Mouse (Mus musculus): ENCODE measurements around the gene Gm10031.
"Not testable (repeated sequence)": the region's sequence is repeated elsewhere in the genome, so short reads cannot be mapped to it uniquely, and the experiment has no call there.

The Gm10031 gene

DNA sequence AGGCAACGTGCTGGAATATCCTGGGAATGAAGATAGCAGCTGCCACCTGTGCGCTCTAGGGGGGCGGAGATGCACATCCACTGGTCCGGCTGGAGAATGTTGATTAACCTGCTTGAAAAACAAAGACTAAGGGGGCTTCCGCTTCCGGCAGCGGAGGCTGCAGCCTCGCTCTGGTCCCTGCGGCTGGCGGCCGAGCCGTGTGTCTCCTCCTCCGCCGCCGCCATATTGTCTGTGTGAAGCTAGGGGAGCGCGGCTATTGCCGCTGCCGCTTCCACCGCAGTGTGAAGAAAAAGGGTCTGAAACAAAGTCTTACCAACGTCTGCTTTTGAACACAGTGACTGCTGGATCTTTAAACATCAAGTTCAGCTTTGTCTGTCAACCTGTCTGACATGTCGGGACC lies at the start of gene Gm10031:
TSS of gene Gm10031 (plus strand) at position 171 of the 400 bp plus-strand sequence.
- not testable (repeated sequence) for DNase-seq

DNA sequence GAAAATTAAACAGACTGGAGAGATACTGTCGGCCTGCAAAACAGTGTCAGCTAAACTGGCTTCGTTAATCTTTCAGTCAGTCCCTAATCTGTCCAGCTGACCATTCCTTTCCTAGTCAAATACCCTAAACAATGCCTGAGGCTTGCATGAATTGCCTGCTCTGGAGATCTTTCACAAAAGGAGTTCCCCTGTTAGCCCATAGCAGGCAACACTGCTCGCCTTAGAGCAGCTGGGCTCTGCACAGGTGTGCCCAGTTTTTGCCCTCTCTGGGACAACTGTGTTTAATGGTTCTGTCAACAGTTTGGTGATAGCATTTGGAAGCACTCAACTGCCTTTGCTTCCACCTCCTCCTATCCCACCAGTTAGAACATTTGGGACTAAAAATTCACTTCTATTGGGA lies 49.0 kb upstream of the Gm10031 start:
- no peak for DNase-seq

DNA sequence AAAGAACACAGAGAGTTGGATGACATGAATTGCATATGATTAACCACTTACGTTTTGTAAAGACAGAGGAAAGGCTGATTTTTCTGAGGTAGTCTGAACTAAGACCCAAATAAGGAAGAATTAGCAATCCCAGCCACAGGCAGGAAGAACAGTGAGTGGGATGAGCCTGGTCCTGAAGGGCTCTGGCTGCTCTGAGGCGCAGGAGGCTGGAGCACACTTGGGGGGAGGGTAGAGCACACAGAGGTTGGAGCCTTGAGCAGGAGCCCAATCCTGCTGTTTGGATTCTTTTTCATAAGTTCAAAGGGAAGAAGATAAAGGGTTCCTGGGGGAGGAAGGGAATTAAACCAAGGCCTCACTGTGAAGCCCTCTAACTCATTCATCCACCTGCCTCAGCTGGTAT lies 47.8 kb upstream of the Gm10031 start:
- no peak for DNase-seq

DNA sequence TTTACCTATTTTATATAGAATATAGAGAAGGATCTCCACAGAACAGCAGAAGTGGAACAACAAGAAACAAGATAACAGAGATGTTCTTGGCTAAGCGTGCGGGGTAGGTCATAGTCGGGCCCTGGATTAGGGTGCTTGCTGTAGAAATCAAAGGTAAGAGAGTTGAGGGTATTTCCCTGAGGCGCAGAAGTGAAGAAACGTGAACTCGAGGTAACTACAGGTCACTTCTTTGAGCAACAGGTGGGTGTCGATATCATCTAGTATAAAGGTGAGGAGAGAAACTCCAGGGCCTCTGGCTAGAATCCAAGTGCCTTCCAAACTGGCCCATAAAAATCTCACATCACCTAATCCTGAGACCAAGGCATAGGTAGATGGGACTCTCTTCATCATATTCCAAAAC lies 47.3 kb upstream of the Gm10031 start:
- DNase-seq, result no peak

DNA sequence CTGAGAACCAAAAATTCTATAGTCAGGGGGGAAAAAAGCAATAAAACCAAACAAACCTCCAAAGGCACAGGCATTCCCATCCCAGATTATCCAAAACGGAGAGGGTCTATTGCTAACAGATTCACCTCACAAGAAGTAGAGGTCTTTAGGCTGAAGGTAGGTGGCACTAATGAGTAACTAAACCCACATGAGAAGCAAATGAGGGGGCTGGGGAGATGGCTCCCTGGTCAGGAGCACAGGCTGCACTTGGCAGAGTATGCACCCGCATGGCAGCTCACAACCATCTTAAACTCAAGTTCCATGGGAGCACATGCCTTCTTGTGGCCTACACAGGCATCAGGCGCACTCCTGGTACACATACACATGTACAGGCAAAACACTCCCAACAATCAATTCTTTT lies 42.0 kb upstream of the Gm10031 start:
- no peak for DNase-seq

DNA sequence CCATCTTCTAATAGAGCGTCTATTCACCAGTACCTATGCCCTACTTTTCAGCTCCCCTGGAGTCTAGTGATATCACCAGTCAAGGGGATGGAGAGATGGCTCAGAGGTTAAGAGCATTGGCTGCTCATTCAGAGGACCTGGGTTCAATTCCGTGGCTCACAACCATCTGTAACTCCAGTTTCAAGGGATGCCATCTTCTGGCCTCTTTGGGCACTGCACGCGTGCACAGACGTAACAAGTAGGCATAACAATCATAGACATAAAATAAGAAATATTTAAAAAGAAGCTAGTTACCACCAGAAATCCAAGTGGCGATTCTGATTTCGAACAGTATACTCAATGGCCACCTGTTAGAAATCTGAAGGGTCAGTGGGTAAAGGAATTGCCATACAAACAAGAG lies 36.3 kb upstream of the Gm10031 start:
- peak; percentile 47 for DNase-seq

DNA sequence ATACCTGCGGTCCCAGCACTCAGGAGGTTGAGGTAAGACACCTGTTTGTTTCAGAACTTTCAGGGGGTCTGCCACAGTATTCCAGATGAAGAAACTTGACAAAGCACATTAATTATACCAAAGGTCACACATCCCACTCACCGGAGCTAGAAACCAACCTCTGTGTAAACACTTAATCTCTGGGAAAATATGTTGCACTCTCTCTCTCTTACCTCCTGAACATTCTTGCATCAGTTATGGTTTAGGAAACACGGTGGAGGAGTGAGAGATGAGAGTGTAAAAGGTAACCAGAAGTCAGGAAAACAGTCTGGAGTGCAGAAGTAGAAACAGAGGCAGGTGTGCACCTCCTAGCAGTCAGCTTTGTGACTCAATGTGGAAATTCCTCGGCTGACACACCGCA lies 35.8 kb upstream of the Gm10031 start:
- DNase-seq, result no peak

DNA sequence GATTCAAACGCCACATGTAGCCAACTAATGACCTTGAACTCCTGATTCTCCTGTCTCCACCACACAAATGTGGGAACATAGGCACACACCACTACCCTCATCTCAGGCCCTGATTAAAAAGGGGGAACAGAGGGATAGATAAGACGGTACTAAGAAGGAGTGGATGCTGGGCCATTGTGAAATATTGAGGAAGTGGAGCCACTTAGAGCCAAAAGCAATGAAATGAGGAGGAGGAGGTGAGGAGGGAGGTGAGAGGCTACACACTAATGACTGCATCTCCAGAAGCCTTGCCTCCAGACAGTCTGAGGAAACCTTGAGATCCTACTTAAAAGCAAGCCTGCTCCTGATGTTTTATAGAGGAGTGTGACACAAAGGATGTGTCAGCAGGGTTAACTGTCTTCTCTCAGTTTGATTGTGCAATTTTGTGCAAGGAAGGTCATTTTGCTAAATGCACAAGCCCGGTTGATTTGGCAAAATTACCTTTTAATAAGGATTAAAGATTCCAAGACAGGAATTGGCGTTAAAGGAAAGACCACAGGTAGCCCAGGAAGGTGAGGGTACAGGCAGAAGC lies 32.5 kb upstream of the Gm10031 start:
- DNase-seq, result no peak

DNA sequence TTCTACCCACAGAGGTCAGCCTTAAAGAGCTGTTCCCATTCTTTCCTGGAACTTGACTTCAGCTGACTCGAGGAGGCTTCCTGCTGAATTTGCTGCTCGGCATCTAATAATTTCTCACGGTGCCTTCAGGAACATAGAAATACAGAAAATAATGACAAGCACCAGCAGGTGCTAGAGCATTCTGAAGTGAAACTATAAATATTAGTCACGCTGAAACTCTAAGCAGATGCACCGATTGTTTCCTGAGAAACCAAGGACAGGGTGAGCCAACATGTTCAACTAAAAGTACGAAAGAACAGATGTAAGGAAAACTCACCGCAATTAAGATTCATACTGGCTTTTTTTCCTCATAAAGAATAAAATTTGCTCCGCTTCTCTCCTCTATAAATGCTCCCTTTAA lies 28.8 kb upstream of the Gm10031 start:
- DNase-seq, result no peak

DNA sequence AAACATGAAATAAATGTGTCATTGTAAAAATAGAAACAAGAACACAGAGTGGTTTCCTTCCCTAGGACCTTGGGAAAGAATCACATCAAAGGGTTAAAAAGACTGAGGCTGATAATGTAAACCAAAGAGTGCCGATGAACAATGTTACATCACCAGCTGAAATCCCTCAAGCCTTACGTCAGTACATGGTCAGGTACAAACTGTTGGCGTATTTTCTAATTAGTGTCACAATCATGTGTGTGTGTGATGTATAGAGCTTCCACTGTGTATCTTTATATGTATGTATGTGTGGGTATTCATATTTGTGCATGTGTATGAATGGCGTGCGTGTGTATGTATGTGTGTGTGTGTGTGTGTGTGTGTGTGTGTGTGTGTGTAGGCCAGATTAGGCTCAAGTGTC lies 26.9 kb upstream of the Gm10031 start:
- DNase-seq, result no peak

DNA sequence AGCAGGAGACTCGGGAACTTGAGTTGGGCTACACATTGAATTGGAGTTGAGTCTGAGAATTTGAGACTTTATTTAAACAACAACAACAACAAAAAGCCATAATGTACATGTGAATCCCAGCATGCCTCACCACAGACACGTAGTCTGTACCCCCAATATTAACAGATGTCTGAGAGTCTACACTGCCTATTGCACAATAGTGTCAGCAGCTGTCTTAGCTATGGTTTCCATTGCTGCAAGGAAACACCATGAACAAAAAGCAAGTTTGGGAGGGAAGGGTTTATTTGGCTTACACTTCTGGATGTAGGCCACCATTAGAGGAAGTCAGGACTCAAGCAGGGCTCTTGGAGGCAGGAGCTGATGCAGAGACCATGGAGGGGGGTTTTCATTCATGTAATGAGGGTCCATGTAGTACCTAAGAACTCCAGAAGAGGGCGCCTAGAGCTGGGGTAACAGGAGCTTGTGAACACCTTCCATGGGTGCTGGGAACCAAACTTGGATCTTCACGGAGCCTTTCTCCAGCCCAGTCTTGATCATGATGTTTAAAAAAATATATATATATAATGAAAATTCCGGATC lies 18.8 kb upstream of the Gm10031 start:
- peak; percentile 24 for DNase-seq

DNA sequence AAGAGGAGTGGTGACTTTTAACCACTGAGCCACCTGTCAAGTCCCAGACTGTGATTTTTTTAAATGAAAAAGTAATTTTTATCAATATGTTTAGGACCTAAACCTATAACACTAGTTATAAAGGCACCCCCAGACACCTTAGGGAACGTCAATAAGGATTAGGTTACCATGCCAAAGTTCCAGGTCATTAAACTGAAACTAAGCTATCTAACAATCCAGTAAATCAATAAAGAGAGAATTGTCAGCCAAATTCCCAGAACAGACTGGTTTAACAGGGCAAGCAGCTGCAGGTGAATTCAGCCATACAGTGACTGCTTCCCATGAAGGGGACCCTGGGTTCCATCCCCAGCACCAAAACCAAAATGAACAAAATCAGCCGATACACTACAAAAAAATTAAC lies 17.9 kb upstream of the Gm10031 start:
- DNase-seq, result no peak

DNA sequence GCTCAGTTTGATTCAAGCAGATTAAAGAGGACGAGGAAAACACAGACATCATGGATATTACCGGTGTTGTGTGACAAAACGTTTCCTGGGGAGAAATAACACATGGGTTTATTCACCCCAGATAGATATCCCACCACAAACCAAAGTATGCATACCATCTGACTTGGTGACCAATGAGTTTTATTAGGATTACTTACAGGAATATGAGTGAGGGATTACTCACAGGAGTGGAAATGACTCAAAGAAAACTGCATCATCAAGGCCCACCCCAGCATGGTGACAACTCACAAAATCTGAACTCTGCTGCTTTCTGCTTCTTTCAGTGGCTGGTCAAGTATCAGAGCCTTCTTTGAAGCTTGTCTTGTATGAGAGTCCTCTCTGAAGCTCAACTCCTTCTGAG lies 16.1 kb upstream of the Gm10031 start:
- DNase-seq, result no peak

DNA sequence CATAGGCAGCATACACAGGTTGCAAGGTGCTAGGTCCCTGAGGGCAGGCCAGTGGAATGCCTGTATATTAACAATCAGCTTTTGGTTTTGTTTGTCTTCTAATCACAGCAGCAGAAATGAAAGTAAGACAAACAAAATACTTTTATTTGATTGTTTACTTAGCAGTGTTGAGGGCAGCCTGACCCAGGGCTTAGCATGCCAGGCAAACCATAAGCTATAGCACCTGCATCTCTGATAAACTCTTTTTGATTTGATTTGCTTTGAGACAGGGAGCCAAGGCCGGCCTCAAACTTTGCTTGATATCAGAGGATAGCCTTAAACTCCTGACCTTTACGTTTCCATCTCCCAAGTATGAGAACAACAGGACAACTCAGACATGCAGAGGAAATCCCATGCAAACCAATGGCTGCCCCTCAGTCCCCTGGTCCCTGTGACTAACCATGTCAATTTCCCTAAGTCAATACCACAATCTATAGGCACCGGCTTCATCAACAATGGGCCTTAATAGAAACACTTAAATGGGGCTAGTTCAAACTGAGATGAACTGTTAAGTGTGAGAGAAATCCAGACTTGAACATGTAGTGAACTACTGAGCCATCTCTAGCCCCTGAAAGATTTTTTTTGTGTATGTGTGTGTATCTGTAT lies 3.6 kb upstream of the Gm10031 start:
- no peak for DNase-seq

DNA sequence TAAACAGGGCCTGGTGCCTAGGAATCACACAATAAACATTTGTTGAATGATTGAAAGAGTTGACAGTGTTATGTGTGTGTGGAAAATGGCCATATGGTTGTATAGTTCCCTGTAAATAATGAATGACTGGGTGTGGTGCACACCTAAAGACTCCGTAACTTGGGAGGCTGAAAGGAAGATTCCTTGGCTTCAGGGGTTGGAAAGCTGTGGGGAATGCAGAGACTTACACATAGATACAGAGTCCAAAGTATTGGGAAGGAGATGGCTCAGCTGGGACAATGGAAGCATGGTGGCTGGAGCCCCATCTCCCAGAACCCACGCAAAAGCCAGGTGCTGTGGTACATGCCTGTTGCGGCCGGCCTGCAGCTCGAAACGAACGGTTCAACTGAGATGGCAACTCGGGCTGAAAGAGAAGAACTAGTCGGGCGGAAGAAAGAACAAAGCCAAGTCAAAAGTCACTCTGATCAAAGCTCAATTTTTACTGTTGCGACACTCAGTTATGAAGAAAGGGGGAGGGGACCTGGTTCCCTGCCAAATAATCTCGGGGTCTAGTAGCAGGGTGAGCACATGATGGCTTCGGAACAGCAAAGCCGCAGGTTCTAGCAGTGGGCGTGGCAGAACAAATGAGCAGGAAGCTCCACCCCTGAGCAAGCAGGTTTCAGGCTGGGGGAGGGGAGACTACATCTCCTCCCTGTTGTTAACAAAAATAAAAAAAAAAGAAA lies 1.9 kb upstream of the Gm10031 start:
- DNase-seq, result peak; percentile 58

DNA sequence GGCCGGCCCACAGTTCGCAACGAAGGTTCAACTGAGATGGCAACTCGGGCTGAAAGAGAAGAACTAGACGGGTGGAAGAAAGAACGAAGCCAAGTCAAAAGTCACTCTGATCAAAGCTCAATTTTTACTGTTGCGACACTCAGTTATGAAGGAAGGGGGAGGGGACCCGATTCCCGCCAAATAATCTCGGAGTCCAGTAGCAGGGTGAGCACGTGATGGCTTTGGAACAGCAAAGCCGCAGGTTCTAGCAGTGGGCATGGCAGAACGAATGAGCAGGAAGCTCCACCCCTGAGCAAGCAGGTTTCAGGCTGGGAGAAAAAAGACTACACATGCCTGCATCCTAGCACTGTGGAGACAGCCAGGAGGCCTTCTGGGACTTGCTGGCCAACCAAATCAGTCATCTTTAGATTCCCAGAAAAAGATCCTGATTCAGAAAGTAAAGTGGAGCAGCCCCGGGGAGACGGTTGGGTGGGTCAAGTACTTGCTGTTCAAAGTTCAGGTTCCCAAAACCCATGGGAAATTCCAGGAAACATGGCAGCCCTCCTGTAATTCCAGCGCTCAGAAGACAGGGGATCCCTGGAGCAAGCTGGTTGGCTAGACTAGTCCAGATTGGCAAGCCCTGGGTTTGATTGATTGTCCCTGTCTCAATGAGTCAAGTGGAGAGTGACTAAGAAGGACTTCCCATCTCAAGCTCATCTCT lies 8.8 kb downstream of the Gm10031 start:
- not testable (repeated sequence) for DNase-seq

DNA sequence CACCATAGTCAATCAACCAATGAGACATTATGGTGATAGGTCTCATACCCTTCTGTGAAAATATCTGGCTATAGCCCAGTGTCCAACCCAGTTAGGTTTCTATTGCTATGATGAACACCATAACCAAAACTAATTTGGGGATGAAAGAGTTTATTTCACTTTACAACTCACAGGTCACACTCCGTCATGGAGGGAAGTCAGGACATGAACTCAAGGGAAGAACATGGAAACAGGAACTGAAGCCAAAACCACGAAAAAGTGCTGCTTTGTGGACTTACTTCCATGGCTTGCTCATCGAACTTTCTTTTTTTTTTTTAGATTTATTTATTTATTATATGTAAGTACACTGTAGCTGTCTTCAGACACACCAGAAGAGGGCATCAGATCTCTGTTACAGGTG lies 9.7 kb downstream of the Gm10031 start:
- DNase-seq, result no peak

DNA sequence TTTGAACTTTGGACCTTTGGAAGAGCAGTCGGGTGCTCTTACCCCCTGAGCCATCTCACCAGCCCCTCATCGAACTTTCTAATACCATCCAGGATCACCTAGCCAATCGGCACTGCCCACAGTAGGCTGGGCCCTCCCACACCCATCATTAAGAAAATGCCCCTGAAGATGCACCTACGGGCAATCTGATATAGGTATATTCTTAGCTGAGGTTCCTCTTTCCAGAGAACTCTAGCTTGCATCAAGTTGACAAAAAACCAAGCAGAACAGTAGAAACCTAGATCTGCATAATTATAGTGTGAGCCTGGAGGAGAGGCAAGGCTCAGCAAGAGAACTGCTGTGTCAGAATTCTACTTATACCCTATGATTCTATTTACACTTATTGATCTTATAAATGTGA lies 10.1 kb downstream of the Gm10031 start:
- no peak for DNase-seq

DNA sequence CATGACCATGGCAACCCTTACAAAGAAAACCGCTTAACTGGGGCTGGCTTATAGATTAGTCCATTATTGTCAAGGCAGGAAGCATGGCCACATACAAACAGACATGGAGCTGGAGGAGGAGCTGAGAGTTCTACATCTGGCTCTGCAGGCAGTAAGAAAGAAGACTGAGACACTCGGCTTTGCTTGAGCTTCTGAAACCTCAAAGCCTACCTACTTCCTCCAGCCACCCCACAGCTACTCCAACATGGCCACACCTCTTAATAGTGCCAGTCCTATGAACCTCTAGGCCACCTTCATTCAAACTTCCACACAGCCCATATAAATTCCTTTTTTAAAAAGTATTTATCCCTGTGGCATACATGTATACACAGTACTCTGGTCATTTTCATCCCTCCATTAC lies 13.2 kb downstream of the Gm10031 start:
- no peak for DNase-seq

DNA sequence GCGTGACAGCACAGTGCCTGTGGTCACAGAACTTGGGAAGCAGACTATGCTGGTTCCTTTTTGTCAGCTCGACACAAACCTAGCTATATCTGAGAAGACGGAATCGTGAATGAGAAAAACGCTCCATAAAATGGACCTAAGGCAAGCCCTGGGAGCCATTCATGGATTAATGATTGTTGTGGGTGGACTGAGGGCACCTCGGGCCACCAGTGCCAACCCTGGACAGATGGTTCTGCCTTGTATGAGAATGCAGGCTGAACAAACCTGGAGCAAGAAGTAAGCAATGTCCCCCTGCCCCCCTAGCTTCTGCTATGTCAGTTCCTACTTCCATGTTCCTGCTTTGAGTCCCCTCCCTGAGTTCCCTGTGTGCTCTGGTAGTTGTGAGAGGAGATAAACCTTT lies 13.9 kb downstream of the Gm10031 start:
- DNase-seq, result no peak

DNA sequence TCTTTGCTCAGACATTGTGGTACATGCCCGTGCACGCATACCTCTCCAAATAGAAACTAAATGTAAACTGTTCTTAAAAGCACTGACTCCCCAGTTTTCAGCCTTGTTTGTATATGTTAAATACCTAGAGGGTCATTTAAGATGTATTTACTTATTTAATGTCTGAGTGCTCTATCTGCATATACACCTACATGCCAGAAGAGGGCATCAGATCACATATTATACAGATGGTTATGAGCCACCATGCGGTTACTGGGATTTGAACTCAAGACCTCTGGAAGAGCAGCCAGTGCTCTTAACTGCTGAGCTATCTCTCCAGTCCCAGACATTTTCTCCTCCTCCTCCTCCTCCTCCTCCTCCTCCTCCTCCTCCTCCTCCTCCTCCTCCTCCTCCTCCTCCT lies 14.6 kb downstream of the Gm10031 start:
- no peak for DNase-seq

DNA sequence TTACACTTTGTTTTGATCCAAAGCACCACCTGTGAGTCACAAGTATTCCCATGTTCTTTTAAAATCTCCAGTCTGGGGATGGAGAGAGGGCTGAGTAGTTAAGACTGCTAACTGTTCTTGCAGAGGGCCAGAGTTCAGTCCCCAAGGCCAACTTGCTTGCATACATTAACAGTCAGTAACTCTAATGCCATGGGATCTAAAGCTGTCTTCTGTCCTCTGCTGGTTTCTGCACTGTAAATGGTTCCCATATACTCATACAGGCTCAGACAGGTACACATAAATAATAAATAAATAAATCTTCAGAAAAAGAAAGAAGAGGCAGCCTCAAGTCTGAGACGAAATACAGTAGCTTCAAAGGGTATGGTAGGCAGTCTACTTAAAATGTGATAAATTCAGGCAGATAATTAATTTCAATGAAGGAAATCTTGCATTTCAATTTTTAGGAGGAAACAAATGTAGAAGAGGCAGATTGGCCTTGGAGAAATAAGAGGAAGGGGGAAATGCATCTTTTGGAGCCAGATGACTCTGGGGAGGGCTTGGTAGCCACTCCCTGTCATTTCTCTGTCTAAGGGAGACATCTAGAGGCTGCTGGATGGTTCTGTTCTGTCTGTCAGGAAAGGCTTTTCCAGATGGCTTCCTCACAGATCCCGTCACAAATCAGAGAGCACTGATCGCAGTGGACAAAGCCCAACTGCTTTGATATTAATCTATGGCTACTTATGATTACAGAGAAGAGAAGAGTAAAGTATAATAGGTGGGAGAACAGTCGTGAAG lies 16.2 kb downstream of the Gm10031 start:
- DNase-seq, result peak; percentile 22

DNA sequence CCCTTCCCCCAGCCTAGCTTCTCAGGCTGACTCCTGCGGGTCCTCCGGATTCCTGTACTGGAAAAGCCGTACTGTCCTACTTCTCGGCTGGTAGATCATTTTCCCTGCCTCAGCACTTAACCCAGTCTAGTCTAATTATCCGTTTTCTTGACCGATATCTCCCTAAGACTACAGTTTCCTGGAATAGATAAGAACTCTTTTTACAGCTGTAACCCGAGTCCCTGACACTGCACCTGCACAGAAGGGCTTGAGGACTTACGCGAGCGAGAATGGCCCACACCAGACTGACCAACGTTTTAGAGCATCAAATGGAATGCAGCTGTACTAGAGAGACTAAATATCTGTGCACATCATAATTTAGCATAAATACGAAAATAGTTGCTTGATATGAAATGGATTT lies 20.2 kb downstream of the Gm10031 start:
- DNase-seq, result no peak
